Mouse (Mus musculus): ENCODE results near the gene Gm38392. TPM values are rescaled to one million over a fixed set of nuclear protein-coding genes. Genes with fewer than 3 reads are reported as not detected.

Gm38392 gene
- total and polyA plus RNA-seq, 2 experiments from 2014 or later, result not detected

GRCm38 (mm10) chr3:88255950-88256349, 31.1 kb downstream of the Gm38392 start:
- DNase-seq (ENCODE audit: low spot score) (no peak), ATAC-seq (ENCODE audit: insufficient read depth, low read depth) (no peak)
- H3K4me1 ChIP-seq (ENCODE audit: control insufficient read depth, insufficient read depth), result 0 out of 2 replicates have a peak, but pooled peaks cover 7% of the 10 kb centered on the region
- no peak overlapping the region for H3K27ac ChIP-seq (ENCODE audit: low read depth)
- no peak overlapping the region for H3K4me2 ChIP-seq (ENCODE audit: low read depth, low read length)
- H3K27me3 ChIP-seq (ENCODE audit: control insufficient read depth, insufficient read depth, low read length), result peaks cover 44% of the 10 kb centered on the region
- H3K9ac ChIP-seq (replicated peaks; ENCODE audit: low read depth, low read length), result no peak overlapping the region
- 52% methylated on average over 6 of the region's 6 CpGs for WGBS
- TF ChIP-seq CTCF (IDR thresholded peaks at IDR 0.05; ENCODE audit: low read depth), result no peak
- no peak for TF ChIP-seq EP300 (IDR thresholded peaks at IDR 0.05; ENCODE audit: low read depth)
- H3K4me3 ChIP-seq (ENCODE audit: low read depth, low read length), result no peak overlapping the region
- no peaks in the 10 kb centered on the region for H3K36me3 ChIP-seq (replicated peaks; ENCODE audit: control insufficient read depth, insufficient read depth, low read length)
- H3K9me3 ChIP-seq (replicated peaks; ENCODE audit: control insufficient read depth, low read length), result no peaks in the 10 kb centered on the region

GRCm38 (mm10) chr3:88254268-88254926, 32.6 kb downstream of the Gm38392 start, which contains the start of gene Rhbg:
Gene Rhbg (minus strand): TSS chr3:88254709.
- Histone ChIP-seq H3K27me3 (ENCODE audit: control insufficient read depth, insufficient read depth, low read length) (peaks cover 44% of the 10 kb centered on the region), H3K9me3 (replicated peaks; ENCODE audit: control insufficient read depth, low read length) (no peaks in the 10 kb centered on the region), H3K27ac (ENCODE audit: low read depth) (no peak within 1 kb of the TSS), H3K9ac (replicated peaks; ENCODE audit: low read depth, low read length) (peak within 1 kb of the TSS; percentile 17; the same call in 1 of the 2 replicates), H3K36me3 (replicated peaks; ENCODE audit: control insufficient read depth, insufficient read depth, low read length) (no peaks in the 10 kb centered on the region), H3K4me2 (ENCODE audit: low read depth, low read length) (peak within 1 kb of the TSS; percentile 70), H3K4me3 (ENCODE audit: low read depth, low read length) (peak within 1 kb of the TSS; percentile 50), H3K4me1 (ENCODE audit: control insufficient read depth, insufficient read depth) (0 out of 2 replicates have a peak, but pooled peaks cover 7% of the 10 kb centered on the region)
- TF ChIP-seq CTCF (IDR thresholded peaks at IDR 0.05; ENCODE audit: low read depth), result no peak
- TF ChIP-seq EP300 (IDR thresholded peaks at IDR 0.05; ENCODE audit: low read depth), result no peak
- 1% methylated on average over 34 of the region's 34 CpGs for WGBS
- no peak for DNase-seq (ENCODE audit: low spot score)
- ATAC-seq (ENCODE audit: insufficient read depth, low read depth), result no peak; the same call in 1 of the 2 replicates

- H3K4me1 ChIP-seq (ENCODE audit: control insufficient read depth, insufficient read depth), result 0 out of 2 replicates have a peak, but pooled peaks cover 7% of the 10 kb centered on the region
- 79% methylated on average over 6 of the region's 6 CpGs for WGBS
- no peak overlapping the region for H3K4me3 ChIP-seq (ENCODE audit: low read depth, low read length)
- TF ChIP-seq CTCF (IDR thresholded peaks at IDR 0.05; ENCODE audit: low read depth) (no peak), EP300 (IDR thresholded peaks at IDR 0.05; ENCODE audit: low read depth) (no peak)
- no peak overlapping the region for H3K9ac ChIP-seq (replicated peaks; ENCODE audit: low read depth, low read length)
- no peak overlapping the region for H3K4me2 ChIP-seq (ENCODE audit: low read depth, low read length)
- H3K36me3 ChIP-seq (replicated peaks; ENCODE audit: control insufficient read depth, insufficient read depth, low read length), result no peaks in the 10 kb centered on the region
- H3K9me3 ChIP-seq (replicated peaks; ENCODE audit: control insufficient read depth, low read length), result no peaks in the 10 kb centered on the region
- no peak overlapping the region for H3K27ac ChIP-seq (ENCODE audit: low read depth)
- peaks cover 44% of the 10 kb centered on the region for H3K27me3 ChIP-seq (ENCODE audit: control insufficient read depth, insufficient read depth, low read length)
- DNase-seq (ENCODE audit: low spot score) (no peak), ATAC-seq (ENCODE audit: insufficient read depth, low read depth) (no peak)
Observed at GRCm38 (mm10) chr3:88252739-88253138, 34.3 kb downstream of the Gm38392 start.

GRCm38 (mm10) chr3:88248406-88248805, 38.6 kb downstream of the Gm38392 start:
- DNase-seq (ENCODE audit: low spot score) (no peak), ATAC-seq (ENCODE audit: insufficient read depth, low read depth) (no peak)
- Histone ChIP-seq H3K4me1 (ENCODE audit: control insufficient read depth, insufficient read depth) (no peaks in the 10 kb centered on the region), H3K36me3 (replicated peaks; ENCODE audit: control insufficient read depth, insufficient read depth, low read length) (no peaks in the 10 kb centered on the region), H3K4me2 (ENCODE audit: low read depth, low read length) (no peak overlapping the region), H3K9ac (replicated peaks; ENCODE audit: low read depth, low read length) (no peak overlapping the region), H3K27me3 (ENCODE audit: control insufficient read depth, insufficient read depth, low read length) (peaks cover 37% of the 10 kb centered on the region), H3K27ac (ENCODE audit: low read depth) (no peak overlapping the region), H3K4me3 (ENCODE audit: low read depth, low read length) (no peak overlapping the region), H3K9me3 (replicated peaks; ENCODE audit: control insufficient read depth, low read length) (no peaks in the 10 kb centered on the region)
- 73% methylated on average over 11 of the region's 11 CpGs for WGBS
- no peak for TF ChIP-seq CTCF (IDR thresholded peaks at IDR 0.05; ENCODE audit: low read depth)
- TF ChIP-seq EP300 (IDR thresholded peaks at IDR 0.05; ENCODE audit: low read depth), result no peak

GRCm38 (mm10) chr3:88247666-88248065, 39.3 kb downstream of the Gm38392 start:
- Histone ChIP-seq H3K4me3 (ENCODE audit: low read depth, low read length) (no peak overlapping the region), H3K9ac (replicated peaks; ENCODE audit: low read depth, low read length) (no peak overlapping the region), H3K36me3 (replicated peaks; ENCODE audit: control insufficient read depth, insufficient read depth, low read length) (no peaks in the 10 kb centered on the region), H3K27me3 (ENCODE audit: control insufficient read depth, insufficient read depth, low read length) (peaks cover 38% of the 10 kb centered on the region), H3K9me3 (replicated peaks; ENCODE audit: control insufficient read depth, low read length) (no peaks in the 10 kb centered on the region), H3K27ac (ENCODE audit: low read depth) (no peak overlapping the region), H3K4me1 (ENCODE audit: control insufficient read depth, insufficient read depth) (no peaks in the 10 kb centered on the region), H3K4me2 (ENCODE audit: low read depth, low read length) (no peak overlapping the region)
- no peak for TF ChIP-seq EP300 (IDR thresholded peaks at IDR 0.05; ENCODE audit: low read depth)
- no peak for TF ChIP-seq CTCF (IDR thresholded peaks at IDR 0.05; ENCODE audit: low read depth)
- DNase-seq (ENCODE audit: low spot score) (no peak), ATAC-seq (ENCODE audit: insufficient read depth, low read depth) (no peak)
- 68% methylated on average over 9 of the region's 9 CpGs for WGBS

All from heart, postnatal 0 days (tissue).